Mouse (Mus musculus) pancreas, adult 10 weeks (tissue): ENCODE data around the gene Rbm48. TPM values are rescaled to one million over a fixed set of nuclear protein-coding genes. Genes with fewer than 3 reads are reported as not detected.

Experiments
- polyA plus RNA-seq: library from polyadenylated mRNA; stranded (reverse); fragments of 350-450 nt; fragmentation: Illumina TruSeq; extraction: RNeasy Lipid Tissue Mini Kit (QIAGEN cat#74804); gene quantifications from one replicate; pipeline ENCODE4 v1.2.3, GENCODE M21; 2015; ENCODE audit warnings: low read depth, low replicate concordance; ENCODE audit not compliant: insufficient read depth

Gene Rbm48
- polyA plus RNA-seq: 2.8 TPM

GRCm38 (mm10) chr5:3596399-3596766 lies at the start of gene Rbm48:
Gene Rbm48 (minus strand): TSS chr5:3596585.

DNA sequence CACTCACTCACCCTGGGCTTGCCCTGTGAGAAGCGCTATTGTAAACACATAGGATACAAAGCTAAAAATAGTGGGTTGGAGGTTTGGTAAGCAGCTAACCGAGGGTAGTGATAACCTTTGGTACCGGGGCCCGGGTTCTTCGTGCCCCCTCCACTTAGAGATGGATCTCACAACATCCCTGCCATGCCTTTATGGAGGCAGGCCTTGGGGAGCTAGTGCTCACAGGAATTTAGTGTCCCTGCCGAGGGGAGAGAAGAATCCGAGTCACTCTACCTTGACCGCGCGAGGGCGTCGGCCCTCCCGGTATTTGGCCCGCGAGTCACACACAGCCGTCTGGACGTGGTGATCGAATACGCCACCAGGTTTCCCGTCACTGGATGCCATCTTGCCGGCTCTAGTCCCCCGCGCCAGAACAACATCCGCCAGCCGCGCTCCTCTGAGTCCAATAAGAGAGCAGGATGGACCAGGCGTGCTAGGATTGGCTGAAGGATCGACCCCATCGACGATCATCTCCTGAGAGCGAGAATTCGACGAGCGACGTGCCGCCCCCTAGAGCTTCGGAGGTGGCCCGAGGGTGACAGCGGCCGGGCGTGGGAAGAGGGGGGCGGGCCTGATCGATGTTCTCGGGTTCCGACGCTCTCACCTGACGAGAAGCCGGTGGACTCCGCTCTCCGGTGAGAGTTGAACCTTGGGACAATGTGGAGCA lies 539 bp downstream of the Rbm48 start, which contains the start of gene Pex1:
Gene Pex1, plus strand, starts transcription at position 374 of the 706 bp plus-strand sequence.

GRCm38 (mm10) chr5:3571266-3571665 lies 25.1 kb downstream of the Rbm48 start, which contains the start of gene 1700109H08Rik:
Gene 1700109H08Rik (plus strand): TSS chr5:3571566.

GRCm38 (mm10) chr5:3543629-3544479 lies 52.5 kb downstream of the Rbm48 start, which contains the start of gene Fam133b:
Gene Fam133b (plus strand): TSS chr5:3543833.

Other genes starting within 250 kb of the Rbm48 start
- 7.4 TPM for gene Fam133b, start 52.8 kb downstream of the Rbm48 start, polyA plus RNA-seq
- gene 1700109H08Rik, start 25.0 kb downstream of the Rbm48 start, polyA plus RNA-seq: 1.1 TPM
- 9.4 TPM for gene Pex1, start 519 bp downstream of the Rbm48 start, polyA plus RNA-seq
- gene Tmbim7, start 54.6 kb upstream of the Rbm48 start, polyA plus RNA-seq: not detected
- gene Gatad1, start 60.6 kb upstream of the Rbm48 start, polyA plus RNA-seq: 14.2 TPM
- 3.3 TPM for gene Ankib1, start 206.3 kb upstream of the Rbm48 start, polyA plus RNA-seq
- 9.4 TPM for gene Krit1, start 206.6 kb upstream of the Rbm48 start, polyA plus RNA-seq
- gene Lrrd1, start 248.6 kb upstream of the Rbm48 start, polyA plus RNA-seq: not detected